Mouse (Mus musculus) neural tube, embryonic 11.5 days (tissue): ENCODE results near the gene Olfr328. TPM values are rescaled to one million over a fixed set of nuclear protein-coding genes. Genes with fewer than 3 reads are reported as not detected.
"Not testable (repeated sequence)": the region's sequence is repeated elsewhere in the genome, so short reads cannot be mapped to it uniquely, and the experiment has no call there.

Experiments
- ATAC-seq: fragments of 200-750 bp; cut with Nextera tagmentation; 2 replicates; pipeline ENCODE4 v1.8.0; 2017; ENCODE audit warnings: moderate number of reproducible peaks, mild to moderate bottlenecking, moderate TSS enrichment, moderate library complexity; ENCODE audit not compliant: insufficient read depth, low FRiP score, low TSS enrichment
- DNase-seq: peaks from one replicate; pipeline ENCODE4 v3.0.0-alpha.2; 2015; ENCODE audit warnings: low spot score
- H3K27ac ChIP-seq: fragments of 300-500 bp; sonication (generic); 2 replicates; pipeline ENCODE4 v1.5.1; 2014; ENCODE audit warnings: low read depth, mild to moderate bottlenecking, low read length
- H3K27me3 ChIP-seq: fragments of 300-500 bp; sonication (generic); 2 replicates; pipeline ENCODE4 v1.6.1; 2014; ENCODE audit warnings: mild to moderate bottlenecking, low read length, mixed read lengths; ENCODE audit not compliant: control insufficient read depth, insufficient read depth
- H3K36me3 ChIP-seq: fragments of 300-500 bp; sonication (generic); 2 replicates; pipeline ENCODE4 v1.6.1; 2014; ENCODE audit warnings: mild to moderate bottlenecking, low read length, moderate library complexity, mixed read lengths; ENCODE audit not compliant: control insufficient read depth, insufficient read depth
- H3K4me1 ChIP-seq: fragments of 300-500 bp; sonication (generic); 2 replicates; pipeline ENCODE4 v1.6.1; 2014; ENCODE audit warnings: low read length, mixed read lengths; ENCODE audit not compliant: control insufficient read depth, insufficient read depth
- H3K4me2 ChIP-seq: fragments of 300-500 bp; sonication (generic); 2 replicates; pipeline ENCODE4 v1.6.1; 2014; ENCODE audit warnings: low read depth, mild to moderate bottlenecking, moderate library complexity
- H3K4me3 ChIP-seq: fragments of 300-500 bp; sonication (generic); 2 replicates; pipeline ENCODE4 v1.5.1; 2014; ENCODE audit warnings: low read depth, low read length
- H3K9ac ChIP-seq: fragments of 300-500 bp; sonication (generic); 2 replicates; pipeline ENCODE4 v1.6.1; 2014; ENCODE audit warnings: mild to moderate bottlenecking, low read length
- H3K9me3 ChIP-seq: fragments of 300-500 bp; sonication (generic); 2 replicates; pipeline ENCODE4 v1.6.1; 2016; ENCODE audit warnings: low read length; ENCODE audit not compliant: control insufficient read depth
- WGBS: fragments of 180-500 bp; shearing (Covaris S2); extraction: QIAGEN DNeasy Blood & Tissue Kit; methylation state at CpG from one replicate; pipeline ENCODE4 v1.1.7; 2014; 5-methylcytosine and 5-hydroxymethylcytosine counted together
- polyA plus RNA-seq: library from polyadenylated mRNA; unstranded; fragments of >200 nt; fragmentation: Nextera tagmentation; extraction: Ambion mirVana; gene quantifications from 2 replicates; pipeline ENCODE4 v1.2.1, GENCODE M21; 2014

The Olfr328 gene
- polyA plus RNA-seq, 1 experiment from 2014 or later, result not detected

DNA sequence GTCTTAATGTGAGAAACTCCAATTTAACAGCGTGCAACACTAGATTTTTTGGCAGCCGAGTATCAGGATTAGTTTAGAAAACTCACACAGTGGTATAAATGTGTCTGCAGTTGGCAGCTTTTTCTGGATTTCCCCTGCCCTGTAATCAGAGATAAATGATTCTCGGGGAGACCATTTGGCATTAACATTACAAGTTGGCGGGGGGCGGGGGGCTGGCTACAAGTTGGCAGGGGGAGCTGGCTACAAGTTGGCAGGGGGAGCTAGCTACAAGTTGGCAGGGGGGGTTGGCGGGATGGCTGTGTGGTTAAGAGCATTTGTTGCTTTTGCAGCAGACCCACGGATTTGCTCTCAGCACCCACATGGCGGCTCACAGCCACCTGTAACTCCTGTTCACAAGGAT lies 23.2 kb upstream of the Olfr328 start:
- Histone ChIP-seq H3K36me3 (no peaks in the 10 kb centered on the region), H3K9ac (no peak overlapping the region), H3K9me3 (no peaks in the 10 kb centered on the region), H3K27ac (no peak overlapping the region), H3K27me3 (no peaks in the 10 kb centered on the region), H3K4me3 (no peak overlapping the region), H3K4me1 (no peaks in the 10 kb centered on the region), H3K4me2 (no peak overlapping the region)
- ATAC-seq, result no peak
- DNase-seq, result no peak
- WGBS, result 82% methylated on average over 8 of the region's 8 CpGs

DNA sequence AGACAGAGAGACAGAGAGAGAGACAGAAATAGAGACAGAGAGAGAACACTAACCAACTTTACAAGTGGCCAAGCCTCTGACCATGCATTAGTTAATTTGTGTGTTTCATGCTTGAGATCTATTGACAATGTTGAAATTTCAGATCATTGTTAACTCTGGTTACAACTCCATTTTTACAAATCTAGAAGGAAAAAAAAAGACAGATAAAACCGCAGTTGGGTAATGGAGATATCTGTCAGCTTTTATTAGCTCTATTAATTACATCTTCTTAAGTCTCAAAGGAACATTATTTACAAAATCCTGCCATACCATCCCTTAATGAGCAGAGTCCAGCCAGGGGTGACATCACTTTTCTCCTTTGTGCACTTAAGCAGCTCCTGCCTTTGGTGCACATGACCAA lies 22.0 kb upstream of the Olfr328 start, which contains the start of gene Olfr325:
Gene Olfr325 (plus strand): TSS at position 301 of the 400 bp plus-strand sequence.
- Histone ChIP-seq H3K9me3 (no peaks in the 10 kb centered on the region), H3K4me1 (no peaks in the 10 kb centered on the region), H3K27me3 (no peaks in the 10 kb centered on the region), H3K27ac (no peak within 1 kb of the TSS), H3K36me3 (no peaks in the 10 kb centered on the region), H3K4me2 (no peak within 1 kb of the TSS), H3K4me3 (no peak within 1 kb of the TSS), H3K9ac (no peak within 1 kb of the TSS)
- ATAC-seq, result no peak
- DNase-seq, result no peak
- 91% methylated on average over 1 of the region's 1 CpGs for WGBS

DNA sequence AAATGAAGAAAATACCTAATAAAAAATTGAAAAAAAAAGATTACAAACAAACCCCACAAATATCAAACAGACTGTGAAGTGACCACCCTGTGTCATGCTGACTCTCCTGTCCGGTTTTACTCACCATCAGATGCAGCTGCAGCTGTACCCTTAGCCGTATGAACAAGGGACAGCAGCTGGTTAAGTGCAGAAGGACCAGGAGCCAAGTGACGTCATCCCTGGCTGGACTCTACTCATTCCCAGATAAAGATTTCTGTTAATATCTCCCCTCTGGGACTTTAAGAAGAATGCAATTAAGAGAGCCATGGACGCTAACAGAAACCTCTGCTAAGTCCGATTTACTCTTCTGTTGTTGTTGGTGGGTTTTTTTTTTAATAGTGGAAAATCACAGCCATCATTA lies 15.0 kb upstream of the Olfr328 start, which contains the start of gene Olfr224:
Gene Olfr224 (minus strand): TSS at position 149 of the 400 bp plus-strand sequence.
- DNase-seq, result no peak
- Histone ChIP-seq H3K9me3 (no peaks in the 10 kb centered on the region), H3K27ac (no peak within 1 kb of the TSS), H3K9ac (no peak within 1 kb of the TSS), H3K27me3 (no peaks in the 10 kb centered on the region), H3K4me2 (no peak within 1 kb of the TSS), H3K4me1 (no peaks in the 10 kb centered on the region), H3K36me3 (no peaks in the 10 kb centered on the region), H3K4me3 (no peak within 1 kb of the TSS)
- no peak for ATAC-seq
- WGBS, result 77% methylated on average over 5 of the region's 5 CpGs

DNA sequence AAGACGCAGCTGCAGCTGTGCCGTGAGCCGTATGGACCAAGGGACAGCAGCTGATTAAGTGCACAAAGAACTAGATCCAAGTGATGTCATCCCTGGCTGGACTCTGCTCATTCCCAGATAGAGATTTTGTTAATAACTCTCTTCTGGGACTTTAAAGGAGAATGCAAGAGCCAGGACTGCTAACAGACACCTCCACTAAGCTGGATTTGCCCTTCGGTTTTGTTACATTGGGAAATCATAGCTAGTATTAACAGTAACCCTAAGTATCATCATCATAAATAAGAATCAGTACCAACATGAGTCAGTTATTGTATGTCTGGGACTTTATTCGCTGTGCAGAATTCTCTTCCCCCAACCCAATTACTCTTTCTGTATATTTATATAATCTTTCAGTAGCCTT lies 9.1 kb downstream of the Olfr328 start, which contains the start of gene Olfr329-ps:
Gene Olfr329-ps (minus strand): TSS at position 101 of the 400 bp plus-strand sequence.
- H3K9ac ChIP-seq, result no peak within 1 kb of the TSS
- ATAC-seq, result no peak
- WGBS, result 88% methylated on average over 5 of the region's 5 CpGs
- H3K4me2 ChIP-seq, result no peak within 1 kb of the TSS
- H3K4me3 ChIP-seq, result no peak within 1 kb of the TSS
- no peak within 1 kb of the TSS for H3K27ac ChIP-seq
- no peaks in the 10 kb centered on the region for H3K27me3 ChIP-seq
- no peak for DNase-seq
- H3K4me1 ChIP-seq, result no peaks in the 10 kb centered on the region
- H3K9me3 ChIP-seq, result no peaks in the 10 kb centered on the region
- no peaks in the 10 kb centered on the region for H3K36me3 ChIP-seq

DNA sequence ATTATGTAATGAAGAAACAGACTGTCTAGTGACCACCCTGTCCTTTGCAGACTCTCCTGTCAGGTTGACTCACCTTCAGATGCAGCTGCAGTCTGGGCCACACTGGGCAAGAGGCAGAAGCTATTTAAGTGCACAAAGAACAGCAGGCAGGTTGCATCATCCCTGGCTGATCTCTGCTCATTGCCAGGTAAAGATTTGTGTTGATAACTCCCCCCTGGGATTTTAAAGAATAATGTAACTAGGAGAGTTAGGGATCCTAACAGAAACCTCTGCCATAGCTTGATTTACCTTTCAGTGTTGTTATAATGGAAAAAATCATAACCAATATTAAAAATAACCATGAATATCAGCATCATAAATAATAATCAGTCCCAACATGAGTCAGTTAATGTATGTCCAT lies 20.7 kb downstream of the Olfr328 start, which contains the start of gene Olfr330:
Gene Olfr330 (minus strand): TSS at position 101 of the 400 bp plus-strand sequence.
- H3K9ac ChIP-seq, H3K9me3 ChIP-seq, DNase-seq, H3K27me3 ChIP-seq, H3K4me2 ChIP-seq, H3K4me3 ChIP-seq, H3K4me1 ChIP-seq, H3K27ac ChIP-seq, ATAC-seq, H3K36me3 ChIP-seq: not testable (repeated sequence)

DNA sequence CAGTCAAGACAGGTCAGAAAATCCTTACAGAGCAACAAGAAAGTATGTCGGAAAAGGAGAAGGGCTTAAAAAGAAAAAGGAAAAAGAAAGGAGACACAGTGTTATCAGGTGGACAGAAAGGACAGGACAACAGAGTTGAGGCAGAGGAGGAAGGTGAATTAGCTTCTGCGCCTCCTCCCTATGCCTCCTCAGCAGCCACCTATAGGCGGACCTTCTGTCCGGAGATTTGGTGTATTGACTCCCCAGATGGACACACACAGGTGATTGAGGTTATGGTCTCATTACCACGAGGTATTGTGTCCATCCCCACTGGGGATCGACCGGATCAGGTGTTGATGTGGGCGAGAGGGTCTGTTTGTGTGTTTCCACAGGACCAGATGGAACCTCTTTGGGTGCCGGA lies 35.7 kb downstream of the Olfr328 start:
- not testable (repeated sequence) for H3K4me1 ChIP-seq, H3K36me3 ChIP-seq, H3K27me3 ChIP-seq, H3K9ac ChIP-seq, H3K27ac ChIP-seq, H3K4me2 ChIP-seq, H3K9me3 ChIP-seq, H3K4me3 ChIP-seq, ATAC-seq, DNase-seq
- WGBS, result 96% methylated on average over 7 of the region's 9 CpGs

DNA sequence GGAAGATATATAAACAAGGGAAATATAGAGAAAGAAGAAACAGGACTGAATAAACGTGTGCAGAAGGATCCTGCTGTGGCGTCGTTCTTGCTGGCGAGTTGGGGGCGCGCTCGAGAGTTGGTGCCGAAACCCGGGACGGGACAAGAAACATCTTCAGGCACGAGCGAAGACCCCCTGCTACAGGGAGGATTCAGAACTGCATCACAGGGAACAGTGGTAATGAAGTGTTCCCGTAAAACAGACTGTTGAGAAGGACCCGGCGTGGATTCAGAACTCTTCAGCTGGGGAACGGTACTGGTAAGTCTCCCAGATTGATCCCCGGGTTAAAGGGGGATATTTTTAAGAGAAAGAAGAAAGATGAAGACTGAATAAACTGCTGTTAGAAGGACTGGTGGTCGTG lies 36.5 kb downstream of the Olfr328 start:
- not testable (repeated sequence) for H3K9me3 ChIP-seq, H3K36me3 ChIP-seq, H3K9ac ChIP-seq, H3K4me1 ChIP-seq, ATAC-seq, DNase-seq, H3K4me2 ChIP-seq, H3K27me3 ChIP-seq, H3K4me3 ChIP-seq, H3K27ac ChIP-seq
- WGBS, result 92% methylated on average over 17 of the region's 18 CpGs

DNA sequence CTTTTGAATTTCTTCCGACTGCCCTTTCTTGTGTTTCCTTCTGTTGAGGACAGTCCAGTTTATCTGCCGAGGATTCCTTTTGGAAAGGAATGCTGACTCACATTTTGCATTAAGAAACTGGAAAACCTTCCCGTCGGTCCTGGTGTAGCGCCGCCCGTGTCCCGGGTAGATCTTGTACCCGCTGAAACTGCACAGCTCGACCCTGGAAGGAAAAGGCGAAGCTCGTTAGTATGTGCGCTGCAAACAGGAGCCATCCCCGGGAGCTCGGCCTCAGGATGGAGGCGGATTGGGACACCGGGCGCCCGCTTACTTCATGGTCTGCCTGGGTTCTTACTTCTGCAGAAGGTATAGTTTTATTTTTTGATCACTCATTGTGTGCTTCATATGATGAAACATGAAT lies 46.4 kb downstream of the Olfr328 start:
- H3K4me1 ChIP-seq, DNase-seq, H3K9me3 ChIP-seq, ATAC-seq, H3K36me3 ChIP-seq, H3K9ac ChIP-seq, H3K27ac ChIP-seq, H3K27me3 ChIP-seq, H3K4me3 ChIP-seq, H3K4me2 ChIP-seq: not testable (repeated sequence)
- 88% methylated on average over 19 of the region's 19 CpGs for WGBS

DNA sequence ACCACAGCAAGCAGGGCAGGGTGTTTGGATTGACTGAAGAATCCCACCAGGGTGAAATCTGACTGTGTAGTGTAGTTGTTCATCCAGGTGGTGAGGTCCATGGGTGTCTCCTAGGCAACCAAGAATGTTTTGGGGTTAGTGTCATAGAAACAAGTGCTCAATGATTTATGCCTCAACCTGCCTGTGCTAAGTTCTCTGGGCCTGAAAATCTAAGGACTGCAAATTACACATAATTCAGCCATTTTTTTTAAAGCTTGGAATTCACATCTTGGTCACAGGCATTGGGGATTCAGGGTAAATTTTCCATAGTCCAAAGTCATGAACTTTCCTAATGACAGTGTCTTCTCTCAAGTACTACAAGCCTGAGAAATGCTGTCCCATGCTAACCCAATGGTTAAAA lies 53.0 kb downstream of the Olfr328 start, which contains the start of gene Olfr331:
Gene Olfr331 (minus strand): TSS at position 101 of the 400 bp plus-strand sequence.
- not testable (repeated sequence) for ATAC-seq, H3K4me3 ChIP-seq, H3K36me3 ChIP-seq, H3K4me1 ChIP-seq, H3K27me3 ChIP-seq, H3K9ac ChIP-seq, H3K27ac ChIP-seq, H3K9me3 ChIP-seq, H3K4me2 ChIP-seq, DNase-seq
